Mouse (Mus musculus) layer of hippocampus, adult 9-10 months (tissue): ENCODE results near the gene Tsga10.
"Not testable (repeated sequence)": the region's sequence is repeated elsewhere in the genome, so short reads cannot be mapped to it uniquely, and the experiment has no call there.

Experiments used
- DNase-seq: peaks from one replicate; pipeline ENCODE4 v3.0.0; 2022; ENCODE audit warnings: low spot score

Gene Tsga10

GRCm38 (mm10) chr1:37719761-37720640, 146.2 kb downstream of the Tsga10 start, which contains the start of gene 2010300C02Rik:
Gene 2010300C02Rik, minus strand, starts transcription at chr1:37720085.
- DNase-seq, result no peak

GRCm38 (mm10) chr1:37719030-37719723, 147.1 kb downstream of the Tsga10 start:
- no peak for DNase-seq

GRCm38 (mm10) chr1:37718516-37718915, 147.7 kb downstream of the Tsga10 start:
- DNase-seq, result no peak

- no peak for DNase-seq
Measured at GRCm38 (mm10) chr1:37717415-37718195, 148.6 kb downstream of the Tsga10 start.

- DNase-seq, result not testable (repeated sequence)
Measured at GRCm38 (mm10) chr1:37712357-37712737, 153.9 kb downstream of the Tsga10 start.

- DNase-seq, result no peak
Measured at GRCm38 (mm10) chr1:37711596-37712356, 154.5 kb downstream of the Tsga10 start.

- DNase-seq, result no peak
Measured at GRCm38 (mm10) chr1:37711082-37711481, 155.1 kb downstream of the Tsga10 start.

- no peak for DNase-seq
Measured at GRCm38 (mm10) chr1:37709736-37710135, 156.5 kb downstream of the Tsga10 start.

GRCm38 (mm10) chr1:37708270-37708955, 157.8 kb downstream of the Tsga10 start:
- no peak for DNase-seq
